Mouse (Mus musculus): ENCODE data around the gene A730015C16Rik.

The A730015C16Rik gene

DNA sequence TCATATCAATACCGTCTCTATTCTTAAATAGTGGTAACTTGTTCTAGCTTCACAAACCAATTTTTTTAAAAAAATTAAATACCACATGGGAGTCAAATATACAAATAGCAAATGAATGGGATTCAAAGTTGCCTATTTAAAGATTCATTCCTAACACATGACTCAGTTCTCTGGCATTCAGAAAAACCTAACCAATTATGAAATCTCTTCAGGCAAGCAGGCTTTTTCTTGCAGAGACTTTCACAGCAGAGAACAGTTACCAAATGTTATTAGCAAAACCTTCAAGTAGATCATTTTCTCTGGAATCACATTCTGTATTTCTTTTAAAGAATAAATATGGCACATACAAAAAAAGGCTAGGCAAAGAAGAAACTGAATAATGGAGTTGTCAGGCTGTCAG lies 17.7 kb downstream of the A730015C16Rik start:
- no peak for DNase-seq (ENCODE audit: low read depth, low spot score)

DNA sequence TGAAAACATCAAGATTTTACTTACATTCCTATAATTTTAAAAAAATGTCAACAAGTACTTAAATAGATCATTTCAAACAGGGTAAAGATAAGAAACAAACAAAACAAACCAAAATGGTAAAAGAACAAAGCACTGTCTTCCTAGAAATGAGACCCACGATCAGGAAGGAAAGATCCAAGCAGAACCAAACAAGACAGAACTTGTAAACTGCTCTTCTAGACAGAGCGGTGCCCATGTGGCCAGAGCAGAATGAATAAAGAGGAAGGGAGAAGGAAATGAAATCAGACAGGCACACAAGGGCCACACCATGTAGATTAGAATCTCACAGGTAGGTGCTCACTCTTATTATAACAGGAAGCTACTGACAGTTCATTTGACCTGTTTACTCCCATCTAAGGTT lies 21.8 kb downstream of the A730015C16Rik start:
- DNase-seq (ENCODE audit: low read depth, low spot score), result no peak

DNA sequence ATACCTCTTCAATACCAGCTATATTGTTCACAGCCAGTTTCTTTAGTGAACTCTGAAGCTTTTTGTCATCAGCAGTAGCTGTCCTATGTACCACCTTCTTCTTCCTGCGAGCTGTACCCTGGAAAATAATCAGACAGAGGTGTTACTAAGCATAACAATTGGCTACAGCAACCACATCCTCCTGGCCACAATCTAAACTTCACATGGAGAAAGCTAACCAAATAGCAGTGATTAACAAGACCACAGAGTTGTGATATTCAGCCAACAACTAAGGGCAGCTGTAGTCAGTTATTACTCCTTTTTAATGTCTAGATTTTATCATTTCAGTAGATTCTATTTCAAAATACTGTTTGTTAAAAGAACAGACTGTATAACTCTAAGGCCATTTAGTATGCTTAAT lies 22.3 kb downstream of the A730015C16Rik start:
- no peak for DNase-seq (ENCODE audit: low read depth, low spot score)

DNA sequence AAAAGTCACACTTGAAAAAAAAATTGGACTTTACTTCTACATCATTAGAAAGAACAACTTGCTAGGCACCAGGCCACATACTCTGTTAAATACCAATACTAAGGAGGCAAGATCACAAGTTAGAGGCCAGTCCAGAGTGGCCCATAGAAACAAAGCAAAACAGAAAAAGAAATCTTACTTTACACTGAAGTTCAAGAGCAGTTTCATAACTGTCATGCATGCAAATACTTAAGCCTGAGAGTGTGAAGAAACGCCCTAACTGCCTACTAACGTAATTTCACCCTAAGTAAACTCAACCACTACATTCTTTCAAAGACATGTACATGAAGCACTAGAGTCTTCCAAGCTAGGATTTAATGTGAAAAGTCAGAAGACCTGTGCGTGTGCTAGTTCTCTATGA lies 22.7 kb downstream of the A730015C16Rik start:
- DNase-seq (ENCODE audit: low read depth, low spot score), result no peak

DNA sequence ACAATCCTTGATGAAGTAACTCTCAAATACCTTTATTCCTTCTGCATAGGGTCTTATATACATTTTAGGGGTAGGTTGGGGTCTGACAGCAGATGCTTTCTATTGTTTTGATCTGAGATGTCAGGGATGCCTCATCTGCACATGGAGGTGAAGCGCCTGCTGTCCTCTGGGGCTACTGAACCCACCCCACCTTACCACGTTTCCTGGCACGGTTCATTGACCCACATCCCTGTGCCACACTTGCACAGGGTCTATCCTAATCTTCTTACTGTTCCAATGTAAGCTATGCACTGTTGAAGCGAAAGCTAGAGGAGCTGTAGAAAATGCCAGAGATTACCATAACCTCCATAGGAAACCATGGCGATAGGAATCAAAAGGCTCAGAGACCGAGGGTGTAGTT lies 36.9 kb downstream of the A730015C16Rik start:
- no peak for DNase-seq (ENCODE audit: low read depth, low spot score)

DNA sequence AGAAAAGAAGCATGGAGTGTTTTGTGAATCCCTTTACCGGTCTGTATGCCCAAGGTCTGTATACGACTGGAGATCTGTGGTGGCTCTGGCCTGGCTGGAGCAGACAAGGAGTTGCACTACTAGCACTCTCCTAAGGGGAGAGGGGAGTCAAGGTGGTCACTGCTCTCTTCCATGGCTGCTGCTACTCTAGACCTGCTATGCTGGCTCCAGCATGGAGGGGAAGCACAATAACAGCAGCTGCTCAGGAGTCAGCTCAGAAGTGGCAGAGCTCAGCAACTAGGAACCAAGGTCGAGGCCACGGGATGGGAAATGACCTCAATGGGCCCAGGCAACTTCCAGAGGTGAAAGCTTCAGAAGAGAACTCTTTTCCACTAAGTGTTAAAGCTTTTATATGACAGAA lies 37.3 kb downstream of the A730015C16Rik start:
- DNase-seq (ENCODE audit: low read depth, low spot score), result no peak

DNA sequence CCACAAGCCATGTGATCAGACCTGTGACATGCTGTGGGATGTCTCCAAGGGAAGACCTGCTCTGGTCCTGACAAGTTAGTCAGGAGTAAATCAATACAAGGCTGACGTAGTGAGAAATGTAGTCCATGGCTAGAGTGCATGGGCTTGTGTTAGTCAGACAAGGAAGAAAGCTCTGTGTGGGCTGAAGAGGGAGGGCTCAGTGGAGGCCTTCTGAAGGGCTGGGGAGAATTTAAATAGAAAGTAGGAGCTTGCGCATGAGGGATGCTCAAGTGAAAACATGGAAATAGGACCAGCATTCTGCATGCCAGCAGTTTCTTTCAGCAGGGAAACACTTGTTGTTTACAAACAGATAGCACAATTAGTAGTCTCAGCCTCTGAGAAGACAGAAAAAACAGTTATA lies 44.9 kb downstream of the A730015C16Rik start:
- no peak for DNase-seq (ENCODE audit: low read depth, low spot score)

DNA sequence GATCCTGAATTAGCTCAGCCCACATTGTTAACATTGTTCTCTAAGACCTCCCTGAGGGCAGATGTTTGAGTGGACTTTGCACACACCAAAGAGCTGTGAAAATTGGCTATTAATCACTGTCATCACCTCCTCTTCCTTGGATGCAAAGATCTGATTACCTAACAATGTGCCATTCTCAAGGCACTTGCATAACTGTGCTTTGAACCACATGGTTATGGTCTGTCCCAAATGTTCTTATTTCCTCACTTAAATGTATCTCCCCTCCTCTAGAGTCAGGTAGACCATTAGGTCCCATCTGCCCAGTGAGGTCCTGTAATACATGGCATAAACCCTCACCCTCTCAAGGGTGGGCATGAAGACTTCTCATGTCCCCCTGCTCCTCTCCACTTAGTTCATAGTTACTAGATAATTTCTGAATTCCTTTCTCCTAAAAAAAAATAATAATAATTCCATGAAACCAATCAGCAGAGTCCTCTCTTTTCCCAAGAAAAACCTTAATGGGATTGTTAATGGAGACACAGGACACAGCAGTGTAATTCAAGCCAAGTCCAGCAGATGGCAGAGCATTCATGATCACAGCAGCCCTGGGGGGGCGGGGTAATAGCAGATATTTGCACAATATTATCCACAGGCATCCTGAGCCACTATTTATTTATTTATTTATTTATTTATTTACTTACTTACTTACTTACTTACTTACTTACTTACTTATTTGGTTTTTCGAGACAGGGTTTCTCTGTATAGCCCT lies 50.2 kb downstream of the A730015C16Rik start:
- peak; percentile 51 for DNase-seq (ENCODE audit: low read depth, low spot score)
